Mouse (Mus musculus) midbrain, embryonic 15.5 days (tissue): Measurements from ENCODE around the gene Slc7a6. TPM values are rescaled to one million over a fixed set of nuclear protein-coding genes. Genes with fewer than 3 reads are reported as not detected.
A peak's percentile ranks its signal among the peaks of the same experiment; 100 is the strongest.

ENCODE experiments used
- ATAC-seq: fragments of 200-750 bp; cut with Nextera tagmentation; replicated peaks from 2 replicates; pipeline ENCODE4 v1.8.0; 2017; ENCODE audit warnings: moderate TSS enrichment
- H3K27ac ChIP-seq: fragments of 300-500 bp; sonication (generic); 2 replicates; pipeline ENCODE4 v1.5.1; 2015; ENCODE audit warnings: mild to moderate bottlenecking, inconsistent platforms
- H3K27me3 ChIP-seq: fragments of 300-500 bp; sonication (generic); replicated peaks from 2 replicates; pipeline ENCODE4 v1.6.1; 2015; ENCODE audit warnings: inconsistent platforms
- H3K36me3 ChIP-seq: fragments of 300-500 bp; sonication (generic); replicated peaks from 2 replicates; pipeline ENCODE4 v1.6.1; 2015; ENCODE audit warnings: inconsistent platforms
- H3K4me1 ChIP-seq: fragments of 300-500 bp; sonication (generic); 2 replicates; pipeline ENCODE4 v1.6.1; 2015; ENCODE audit warnings: inconsistent platforms
- H3K4me2 ChIP-seq: fragments of 300-500 bp; sonication (generic); 2 replicates; pipeline ENCODE4 v1.6.1; 2015; ENCODE audit warnings: inconsistent platforms, mild to moderate bottlenecking, moderate library complexity
- H3K4me3 ChIP-seq: fragments of 300-500 bp; sonication (generic); 2 replicates; pipeline ENCODE4 v1.5.1; 2015; ENCODE audit warnings: mild to moderate bottlenecking, inconsistent platforms
- H3K9ac ChIP-seq: fragments of 300-500 bp; sonication (generic); 2 replicates; pipeline ENCODE4 v1.6.1; 2015; ENCODE audit warnings: mild to moderate bottlenecking, inconsistent platforms
- H3K9me3 ChIP-seq: fragments of 300-500 bp; sonication (generic); 2 replicates; pipeline ENCODE4 v1.6.1; 2016; ENCODE audit warnings: inconsistent platforms
- WGBS: fragments of 180-500 bp; shearing (Covaris S2); methylation state at CpG from one replicate; pipeline ENCODE4 v1.1.7; 2015; ENCODE audit warnings: mixed read lengths; 5-methylcytosine and 5-hydroxymethylcytosine counted together
- polyA plus RNA-seq: library from polyadenylated mRNA; unstranded; fragments of >200 nt; fragmentation: Nextera tagmentation; extraction: Ambion mirVana; gene quantifications from 2 replicates; pipeline ENCODE4 v1.2.1, GENCODE M21; 2015

The Slc7a6 gene
- polyA plus RNA-seq, 1 experiment from 2014 or later = 62.7 TPM

DNA sequence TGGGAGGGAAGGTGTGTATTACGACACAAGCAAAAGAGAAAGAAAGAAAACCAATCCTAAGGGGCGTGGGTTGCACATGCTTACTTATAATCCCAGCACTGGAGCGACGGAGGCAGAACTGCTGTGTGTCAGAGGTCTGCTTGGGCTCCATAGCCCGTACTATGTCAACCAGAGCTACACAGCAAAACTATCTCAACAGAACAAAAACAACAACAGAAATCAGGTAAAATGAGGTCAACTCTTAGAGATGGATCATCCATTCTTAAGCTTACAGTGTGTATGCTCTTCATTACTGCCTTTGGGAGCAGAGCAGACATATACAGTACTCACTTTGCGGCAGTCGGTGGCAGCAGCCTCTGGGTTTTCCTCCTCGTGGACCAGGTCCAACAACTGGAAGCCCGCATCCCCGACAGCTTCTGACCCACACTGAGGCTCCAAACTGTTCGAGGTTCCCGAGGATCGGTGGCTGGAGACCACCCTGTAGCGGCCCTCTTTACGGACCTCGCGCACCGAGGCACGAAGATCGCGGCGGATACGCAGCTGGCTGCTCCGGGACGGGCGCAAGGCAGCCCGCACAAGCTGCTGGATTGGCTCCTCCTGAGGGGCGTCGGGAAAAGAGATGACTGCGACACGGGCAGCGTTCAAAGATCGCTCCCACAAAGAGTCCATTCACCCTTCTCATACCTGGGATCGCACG is 41.5 kb downstream of the Slc7a6 start:
- Histone ChIP-seq H3K36me3 (peaks cover 3% of the 10 kb centered on the region; the same call in 1 of the 2 replicates), H3K9me3 (no peaks in the 10 kb centered on the region), H3K4me2 (peak overlapping the region; percentile 80), H3K27ac (peak overlapping the region; percentile 92), H3K27me3 (no peaks in the 10 kb centered on the region), H3K9ac (peak overlapping the region; percentile 80), H3K4me3 (peak overlapping the region; percentile 60), H3K4me1 (peaks cover 25% of the 10 kb centered on the region)
- ATAC-seq = peak; percentile 81
- WGBS = under 1% methylated on average over 35 of the region's 35 CpGs

DNA sequence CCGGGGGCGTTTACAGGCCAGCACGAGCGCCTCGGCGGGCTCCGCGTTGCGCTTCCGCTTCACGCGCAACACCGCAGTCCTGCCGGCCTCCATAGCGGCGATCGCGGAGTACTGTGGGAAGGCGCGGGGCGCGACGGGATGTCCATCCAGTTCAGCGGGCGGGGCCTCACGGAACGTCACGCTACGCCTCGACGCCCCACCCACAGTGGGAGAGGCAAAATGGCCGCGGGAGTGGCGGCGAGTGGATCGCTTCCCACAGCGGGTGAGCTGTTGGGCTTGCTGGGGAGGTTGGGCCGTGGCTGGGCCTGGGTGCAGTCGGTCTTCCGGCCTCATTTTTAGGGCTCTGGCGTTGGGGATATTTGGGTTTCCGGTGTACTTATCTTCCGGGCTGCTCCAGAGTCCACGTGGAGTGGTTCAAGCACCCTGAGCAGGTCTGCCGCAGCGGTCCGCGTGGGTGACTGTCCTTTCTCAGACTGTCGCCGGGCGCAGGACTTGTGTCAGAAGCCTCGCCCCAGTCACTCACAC is 42.2 kb downstream of the Slc7a6 start, which contains the start of the genes Slc7a6os and Prmt7:
Slc7a6os (minus strand) TSS at position 115 of the 525 bp plus-strand sequence.
Prmt7 (plus strand) TSS at position 116 of the 525 bp plus-strand sequence.
- under 1% methylated on average over 52 of the region's 52 CpGs for WGBS

DNA sequence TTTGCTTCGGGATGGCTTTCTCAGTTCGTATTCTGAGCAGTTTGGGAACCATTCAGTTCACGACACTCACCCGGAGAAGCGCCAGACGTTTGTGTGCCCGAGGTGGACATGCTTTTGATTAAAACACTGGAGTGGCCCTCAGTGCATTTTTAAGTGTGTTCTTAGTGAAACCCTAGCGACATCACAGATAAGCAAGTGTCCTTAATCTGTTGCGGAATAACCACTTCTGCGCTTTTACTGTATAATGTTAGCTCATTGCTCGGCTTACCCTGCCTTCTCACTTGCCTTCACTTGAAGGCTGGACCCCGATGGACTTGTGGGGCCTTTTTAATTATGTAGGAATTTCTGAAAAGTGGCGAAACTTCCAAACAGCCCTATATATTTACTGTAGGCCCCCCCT is 42.8 kb downstream of the Slc7a6 start:
- ATAC-seq = no peak
- H3K9me3 ChIP-seq = no peaks in the 10 kb centered on the region
- WGBS = 5% methylated on average over 13 of the region's 13 CpGs
- H3K9ac ChIP-seq = peak overlapping the region; percentile 80
- peaks cover 25% of the 10 kb centered on the region for H3K4me1 ChIP-seq
- no peaks in the 10 kb centered on the region for H3K27me3 ChIP-seq
- no peaks in the 10 kb centered on the region; the same call in 1 of the 2 replicates for H3K36me3 ChIP-seq
- peak overlapping the region; percentile 60 for H3K4me3 ChIP-seq
- peak overlapping the region; percentile 80 for H3K4me2 ChIP-seq
- H3K27ac ChIP-seq = peak overlapping the region; percentile 92

More for the DNA sequence above, 42.2 kb downstream of the Slc7a6 start, which contains the start of the genes Slc7a6os and Prmt7:
- H3K9ac ChIP-seq = peak within 1 kb of the TSS; percentile 80
- H3K4me2 ChIP-seq = peak within 1 kb of the TSS; percentile 80
- ATAC-seq = peak; percentile 99
- H3K27ac ChIP-seq = peak within 1 kb of the TSS; percentile 92
- H3K4me1 ChIP-seq = peaks cover 25% of the 10 kb centered on the region
- H3K4me3 ChIP-seq = peak within 1 kb of the TSS; percentile 60
- no peaks in the 10 kb centered on the region for H3K9me3 ChIP-seq
- H3K36me3 ChIP-seq = no peaks in the 10 kb centered on the region; the same call in 1 of the 2 replicates
- H3K27me3 ChIP-seq = no peaks in the 10 kb centered on the region

DNA sequence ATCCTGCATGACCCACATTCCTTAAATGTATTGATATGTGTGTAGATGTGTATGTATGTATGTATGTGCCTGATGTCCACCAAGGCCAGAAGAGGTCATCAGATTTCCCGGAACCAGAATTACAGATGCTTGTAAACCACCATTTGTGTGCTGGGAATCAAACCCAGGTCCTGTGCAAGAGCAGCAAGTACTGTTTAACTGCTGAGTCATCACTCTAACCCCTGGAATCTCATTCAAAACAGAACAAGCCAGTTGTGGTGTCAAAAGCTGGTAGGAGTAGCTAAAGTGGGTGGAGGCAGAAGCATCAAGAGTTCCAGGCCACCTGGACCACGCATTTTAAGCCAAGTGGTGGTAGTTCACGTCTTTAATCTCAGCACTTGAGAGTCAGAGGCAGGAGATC is 45.3 kb downstream of the Slc7a6 start:
- Histone ChIP-seq H3K9ac (no peak overlapping the region), H3K27ac (no peak overlapping the region), H3K4me2 (no peak overlapping the region), H3K27me3 (no peaks in the 10 kb centered on the region), H3K9me3 (no peaks in the 10 kb centered on the region), H3K36me3 (peaks cover 8% of the 10 kb centered on the region), H3K4me3 (no peak overlapping the region), H3K4me1 (peaks cover 20% of the 10 kb centered on the region)
- WGBS = 94% methylated on average over 3 of the region's 3 CpGs
- ATAC-seq = no peak

DNA sequence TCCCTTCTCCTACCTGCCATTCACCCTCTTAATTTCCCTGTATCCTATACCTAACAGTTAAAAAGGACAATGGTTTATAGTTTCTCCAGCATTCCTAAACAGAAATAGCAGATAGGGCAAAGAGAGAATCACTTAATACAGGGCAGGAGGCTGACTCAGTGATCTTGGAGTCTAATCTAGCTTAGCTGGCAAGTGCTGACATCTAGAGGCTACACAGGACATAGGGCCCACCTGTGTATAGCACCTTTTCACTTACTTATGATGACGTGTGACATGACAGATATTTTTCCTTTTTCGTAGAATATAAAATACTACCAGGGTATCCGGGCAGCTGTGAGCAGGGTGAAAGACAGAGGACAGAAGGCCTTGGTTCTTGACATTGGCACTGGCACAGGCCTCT is 51.0 kb downstream of the Slc7a6 start:
- H3K4me1 ChIP-seq = no peaks in the 10 kb centered on the region
- H3K4me2 ChIP-seq = no peak overlapping the region
- no peak overlapping the region for H3K27ac ChIP-seq
- peaks cover 24% of the 10 kb centered on the region for H3K36me3 ChIP-seq
- WGBS = 94% methylated on average over 3 of the region's 3 CpGs
- H3K9ac ChIP-seq = no peak overlapping the region
- H3K27me3 ChIP-seq = no peaks in the 10 kb centered on the region
- ATAC-seq = no peak
- no peak overlapping the region for H3K4me3 ChIP-seq
- H3K9me3 ChIP-seq = no peaks in the 10 kb centered on the region

DNA sequence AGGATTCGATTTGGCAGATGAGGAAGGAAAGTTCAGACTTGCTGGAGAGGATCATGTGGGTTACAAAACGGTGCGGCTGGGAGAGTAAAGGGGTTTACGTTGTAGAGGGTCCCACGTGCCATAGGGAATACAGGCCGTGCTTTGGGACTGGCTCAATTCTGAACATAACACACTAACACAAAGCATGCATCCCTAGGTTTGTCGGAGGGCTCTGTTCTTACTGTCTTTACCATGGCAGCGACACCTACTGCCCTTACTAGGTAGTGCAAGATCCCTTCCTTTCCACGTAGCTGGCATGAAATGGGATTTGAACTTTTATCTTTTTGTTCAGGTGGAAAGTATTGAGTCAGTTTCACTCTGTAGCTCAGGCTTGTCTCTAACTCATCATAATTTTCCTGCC is 57.9 kb downstream of the Slc7a6 start:
- no peaks in the 10 kb centered on the region for H3K9me3 ChIP-seq
- H3K27me3 ChIP-seq = no peaks in the 10 kb centered on the region
- no peak overlapping the region for H3K4me3 ChIP-seq
- H3K36me3 ChIP-seq = peaks cover 25% of the 10 kb centered on the region
- 39% methylated on average over 9 of the region's 9 CpGs for WGBS
- no peak for ATAC-seq
- no peak overlapping the region for H3K9ac ChIP-seq
- no peak overlapping the region for H3K4me2 ChIP-seq
- no peak overlapping the region for H3K27ac ChIP-seq
- H3K4me1 ChIP-seq = no peaks in the 10 kb centered on the region

DNA sequence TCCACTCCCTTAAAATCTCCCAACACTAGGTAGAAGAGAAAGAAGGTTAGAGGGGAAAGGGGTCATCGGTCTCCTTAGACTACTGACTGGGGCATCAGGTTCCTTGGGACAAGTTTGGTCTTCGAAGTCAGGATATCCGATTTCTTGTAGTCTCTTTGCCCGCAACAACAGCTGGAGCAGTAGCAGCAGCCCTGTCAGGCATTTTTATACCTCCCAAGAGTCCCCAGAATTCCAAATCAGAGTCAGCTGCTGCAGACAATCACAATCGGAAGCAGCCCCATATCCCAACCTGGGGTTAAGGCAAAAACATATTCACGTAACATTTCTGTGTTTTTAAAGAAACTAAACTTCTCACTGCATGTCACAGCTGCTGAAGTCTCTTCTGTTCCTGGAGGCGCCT is 62.9 kb downstream of the Slc7a6 start:
- H3K9ac ChIP-seq = no peak overlapping the region
- H3K27ac ChIP-seq = no peak overlapping the region
- H3K36me3 ChIP-seq = peaks cover 29% of the 10 kb centered on the region
- H3K27me3 ChIP-seq = no peaks in the 10 kb centered on the region
- H3K4me2 ChIP-seq = no peak overlapping the region
- H3K4me1 ChIP-seq = no peaks in the 10 kb centered on the region
- 92% methylated on average over 7 of the region's 7 CpGs for WGBS
- ATAC-seq = no peak
- no peaks in the 10 kb centered on the region for H3K9me3 ChIP-seq
- no peak overlapping the region for H3K4me3 ChIP-seq

DNA sequence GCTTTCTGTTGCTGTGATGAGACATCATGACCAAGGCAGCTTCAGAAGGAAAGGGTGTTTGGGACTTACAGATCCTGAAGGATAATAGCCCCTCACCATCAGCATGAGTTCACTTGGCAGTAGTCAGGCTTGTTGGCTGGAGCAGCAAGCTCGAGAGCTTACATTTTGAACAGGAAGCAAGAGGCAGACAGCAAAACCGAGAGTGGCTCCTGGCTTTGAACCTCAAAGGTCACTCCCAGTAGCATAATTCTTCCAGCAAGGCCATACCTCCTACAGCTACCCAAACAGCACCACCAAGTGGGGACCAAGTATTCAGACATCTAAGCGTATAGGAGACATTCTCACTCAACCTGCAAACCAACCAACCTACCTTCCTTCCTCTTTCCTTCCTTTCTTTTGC is 64.1 kb downstream of the Slc7a6 start:
- H3K36me3 ChIP-seq = peaks cover 37% of the 10 kb centered on the region
- ATAC-seq = no peak

DNA sequence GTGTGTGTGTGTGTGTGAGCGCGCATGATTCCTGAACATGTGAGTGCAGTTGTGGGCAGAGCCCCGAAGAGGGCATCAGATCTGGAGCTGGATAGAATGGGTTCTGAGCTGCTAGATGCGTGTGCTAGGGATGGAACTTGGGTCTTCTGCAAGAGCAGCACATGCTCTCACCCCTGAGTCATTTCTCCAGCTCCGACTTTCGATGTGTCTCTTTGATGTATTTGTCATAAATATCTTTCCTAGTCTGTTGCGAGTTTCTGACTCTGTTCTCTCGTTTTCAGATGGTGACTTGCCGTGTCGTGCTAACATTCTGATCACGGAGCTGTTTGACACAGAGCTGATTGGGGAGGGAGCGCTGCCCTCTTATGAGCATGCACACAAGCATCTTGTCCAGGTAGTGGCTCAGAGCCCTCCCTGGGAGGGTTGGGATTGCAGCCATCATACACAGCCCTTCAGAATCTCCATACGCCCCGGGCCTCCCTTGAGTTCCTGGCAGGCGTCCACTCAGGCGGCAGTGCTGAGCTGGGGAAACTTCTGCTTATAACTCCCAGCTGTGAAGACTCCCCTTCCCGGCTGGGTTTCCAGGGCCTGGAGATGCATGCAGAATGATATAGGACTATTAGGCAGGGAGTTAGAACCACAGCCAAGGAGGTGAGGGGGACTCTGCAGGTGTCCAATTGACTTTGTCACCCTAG is 66.1 kb downstream of the Slc7a6 start:
- no peak overlapping the region for H3K4me2 ChIP-seq
- no peaks in the 10 kb centered on the region for H3K4me1 ChIP-seq
- no peak overlapping the region for H3K4me3 ChIP-seq
- peaks cover 33% of the 10 kb centered on the region for H3K36me3 ChIP-seq
- H3K27ac ChIP-seq = no peak overlapping the region
- 91% methylated on average over 17 of the region's 17 CpGs for WGBS
- H3K9ac ChIP-seq = no peak overlapping the region
- no peak for ATAC-seq
- H3K27me3 ChIP-seq = no peaks in the 10 kb centered on the region
- H3K9me3 ChIP-seq = no peaks in the 10 kb centered on the region

More for the DNA sequence above, 64.1 kb downstream of the Slc7a6 start:
- no peaks in the 10 kb centered on the region for H3K27me3 ChIP-seq
- no peak overlapping the region for H3K9ac ChIP-seq
- H3K9me3 ChIP-seq = no peaks in the 10 kb centered on the region
- WGBS = 82% methylated on average over 3 of the region's 3 CpGs
- H3K4me1 ChIP-seq = no peaks in the 10 kb centered on the region
- H3K4me3 ChIP-seq = no peak overlapping the region
- H3K27ac ChIP-seq = no peak overlapping the region
- H3K4me2 ChIP-seq = no peak overlapping the region

DNA sequence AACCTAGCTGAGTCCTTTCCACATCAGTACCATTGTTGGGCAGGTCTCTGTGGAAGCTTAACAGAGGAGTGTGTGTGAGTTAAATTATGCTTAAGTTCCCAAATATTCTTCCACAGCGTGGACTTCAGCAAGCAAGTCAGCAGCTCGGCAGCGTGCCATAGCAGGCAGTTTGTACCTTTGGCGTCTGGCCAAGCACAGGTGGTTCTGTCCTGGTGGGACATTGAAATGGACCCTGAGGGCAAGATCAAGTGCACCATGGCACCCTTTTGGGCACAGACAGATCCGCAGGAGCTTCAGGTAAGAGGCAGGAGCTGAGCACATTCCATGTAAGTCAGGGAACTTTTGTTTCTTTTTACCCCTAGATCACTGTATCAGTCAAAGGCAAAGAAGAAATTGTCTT is 68.4 kb downstream of the Slc7a6 start:
- H3K36me3 ChIP-seq = peaks cover 29% of the 10 kb centered on the region
- H3K9ac ChIP-seq = no peak overlapping the region
- H3K27ac ChIP-seq = no peak overlapping the region
- no peak overlapping the region for H3K4me3 ChIP-seq
- no peak for ATAC-seq
- no peaks in the 10 kb centered on the region for H3K27me3 ChIP-seq
- no peak overlapping the region for H3K4me2 ChIP-seq
- no peaks in the 10 kb centered on the region for H3K9me3 ChIP-seq
- whole genome bisulfite sequencing = 92% methylated on average over 5 of the region's 5 CpGs
- H3K4me1 ChIP-seq = no peaks in the 10 kb centered on the region
